Mouse (Mus musculus) CH12.LX (cell line): ENCODE results near the gene Nol4l. TPM values are rescaled to one million over a fixed set of nuclear protein-coding genes. Genes with fewer than 3 reads are reported as not detected.
A peak's percentile ranks its signal among the peaks of the same experiment; 100 is the strongest.

Source experiments
- DNase-seq: peaks from one replicate; pipeline ENCODE4 v3.0.0-alpha.2; 2013; ENCODE audit errors: extremely low read depth
- H3K27ac ChIP-seq: 2 replicates; pipeline ENCODE4 v1.5.1; 2012; ENCODE audit warnings: low read depth, mild to moderate bottlenecking, control low read depth, moderate library complexity; ENCODE audit not compliant: insufficient read depth
- H3K27me3 ChIP-seq: replicated peaks from 2 replicates; pipeline ENCODE3; 2012; ENCODE audit warnings: inconsistent platforms
- H3K36me3 ChIP-seq, 2 experiments: replicated peaks in 1 of 2; 2 replicates each; pipeline versions ENCODE3 to v1.6.1; 2012; ENCODE audit warnings: inconsistent platforms in 1 of 2, low read length in 1 of 2, mild to moderate bottlenecking in 1 of 2, mixed read lengths in 1 of 2, moderate library complexity in 1 of 2; ENCODE audit not compliant: control insufficient read depth in 1 of 2, insufficient read depth in 1 of 2
- H3K4me1 ChIP-seq, 2 experiments: 2 replicates each; pipeline ENCODE4 v1.6.1; 2012; ENCODE audit warnings: inconsistent platforms in 1 of 2, moderate library complexity in 1 of 2; ENCODE audit not compliant: insufficient read depth in 2 of 2, control insufficient read depth in 1 of 2
- H3K4me2 ChIP-seq: 2 replicates; pipeline ENCODE4 v1.6.1; 2012; ENCODE audit warnings: low read depth, mild to moderate bottlenecking, control low read depth; ENCODE audit not compliant: poor library complexity, insufficient read depth, severe bottlenecking
- H3K4me3 ChIP-seq, 3 experiments: fragments of 150-350 bp in 1 of 3; sonication (generic) in 1 of 3; replicated peaks in 1 of 3; 2 replicates each; pipeline versions ENCODE3 to v1.5.1; 2011 to 2012; ENCODE audit warnings: low read depth in 2 of 3, low read length in 2 of 3, mild to moderate bottlenecking in 2 of 3, moderate library complexity in 2 of 3, control low read depth in 1 of 3, improper control_type of control experiment in 1 of 3, inconsistent platforms in 1 of 3, mixed read lengths in 1 of 3; ENCODE audit not compliant: poor library complexity in 1 of 3
- H3K79me2 ChIP-seq: replicated peaks from 2 replicates; pipeline ENCODE4 v1.6.1; 2012; ENCODE audit warnings: mild to moderate bottlenecking, moderate library complexity; ENCODE audit not compliant: control insufficient read depth, poor library complexity, insufficient read depth, severe bottlenecking; ENCODE audit errors: extremely low read depth
- H3K9ac ChIP-seq: 2 replicates; pipeline ENCODE4 v1.6.1; 2012; ENCODE audit warnings: low read depth, mild to moderate bottlenecking, control low read depth, moderate library complexity; ENCODE audit not compliant: insufficient read depth
- H3K9me3 ChIP-seq: replicated peaks from 2 replicates; pipeline ENCODE3; 2012; ENCODE audit warnings: low read length, inconsistent platforms, mixed read lengths
- BHLHE40 ChIP-seq: IDR thresholded peaks from 2 replicates; pipeline ENCODE4 v1.6.1; 2011; ENCODE audit warnings: mild to moderate bottlenecking, low read depth, low read length, improper control_type of control experiment
- CHD1 ChIP-seq: IDR thresholded peaks from 2 replicates; pipeline ENCODE4 v1.6.1; 2012; ENCODE audit warnings: low read depth, low read length, improper control_type of control experiment, inconsistent platforms
- CHD2 ChIP-seq: IDR thresholded peaks from 2 replicates; pipeline ENCODE4 v1.6.1; 2011; ENCODE audit warnings: low read length, improper control_type of control experiment
- EP300 ChIP-seq: IDR thresholded peaks from 2 replicates; pipeline ENCODE4 v1.6.1; 2011; ENCODE audit warnings: low read length, improper control_type of control experiment
- HCFC1 ChIP-seq: IDR thresholded peaks from 2 replicates; pipeline ENCODE4 v1.6.1; 2012; ENCODE audit warnings: low read depth, mild to moderate bottlenecking, inconsistent platforms, low read length, improper control_type of control experiment
- IRF4 ChIP-seq: IDR thresholded peaks from 2 replicates; pipeline ENCODE4 v1.6.1; 2014; ENCODE audit warnings: low read depth, mild to moderate bottlenecking, inconsistent platforms, low read length, improper control_type of control experiment
- MAX ChIP-seq: IDR thresholded peaks from 2 replicates; pipeline ENCODE4 v1.6.1; 2011; ENCODE audit warnings: low read length, improper control_type of control experiment
- MAZ ChIP-seq: IDR thresholded peaks from 2 replicates; pipeline ENCODE4 v1.6.1; 2012; ENCODE audit warnings: low read depth, mild to moderate bottlenecking, inconsistent platforms, low read length, improper control_type of control experiment, moderate library complexity
- NRF1 ChIP-seq: IDR thresholded peaks from 2 replicates; pipeline ENCODE4 v1.6.1; 2014; ENCODE audit warnings: low read depth, mild to moderate bottlenecking, inconsistent platforms, low read length, improper control_type of control experiment, moderate library complexity
- PAX5 ChIP-seq: IDR thresholded peaks from 2 replicates; pipeline ENCODE4 v1.6.1; 2012; ENCODE audit warnings: low read length, inconsistent platforms, mixed read lengths
- POLR2A ChIP-seq: IDR thresholded peaks from 2 replicates; pipeline ENCODE4 v1.6.1; 2011; ENCODE audit warnings: low read depth, mild to moderate bottlenecking, improper control_type of control experiment, low read length
- SIN3A ChIP-seq: IDR thresholded peaks from 2 replicates; pipeline ENCODE4 v1.6.1; 2012; ENCODE audit warnings: low read length, improper control_type of control experiment, inconsistent platforms
- TBP ChIP-seq: conservative IDR thresholded peaks from 2 replicates; pipeline ENCODE4 v1.6.1; 2011; ENCODE audit warnings: low read depth, low read length, improper control_type of control experiment
- UBTF ChIP-seq: IDR thresholded peaks from 2 replicates; pipeline ENCODE4 v1.6.1; 2012; ENCODE audit warnings: low read depth, mild to moderate bottlenecking, inconsistent platforms, low read length, improper control_type of control experiment, moderate library complexity
- USF1 ChIP-seq: IDR thresholded peaks from 2 replicates; pipeline ENCODE4 v1.6.1; 2014; ENCODE audit warnings: low read depth, mild to moderate bottlenecking, inconsistent platforms, low read length, improper control_type of control experiment
- USF2 ChIP-seq: conservative IDR thresholded peaks from 2 replicates; pipeline ENCODE4 v1.6.1; 2011; ENCODE audit warnings: low read depth, low read length, improper control_type of control experiment
- ZC3H11A ChIP-seq: IDR thresholded peaks from 2 replicates; pipeline ENCODE4 v1.6.1; 2012; ENCODE audit warnings: low read depth, mild to moderate bottlenecking, inconsistent platforms, low read length, improper control_type of control experiment
- ZMIZ1 ChIP-seq: IDR thresholded peaks from 2 replicates; pipeline ENCODE4 v1.6.1; 2012; ENCODE audit warnings: low read depth, mild to moderate bottlenecking, inconsistent platforms, low read length, improper control_type of control experiment
- ZNF384 ChIP-seq: IDR thresholded peaks from 2 replicates; pipeline ENCODE4 v1.6.1; 2012; ENCODE audit warnings: low read depth, low read length, improper control_type of control experiment, inconsistent platforms
- dilution Hi-C: fragments of 300-500 bp; cut with MboI; formaldehyde crosslinking; loops from 2 replicates; pipeline ENCODE4 v1.14.3; 2020; ENCODE audit warnings: low sequenced_read_pairs; ENCODE audit not compliant: extremely low pct_unique_long_range_greater_than_20kb, extremely low pct_ligation_motif_present
- in situ Hi-C: fragments of 300-500 bp; cut with MboI; formaldehyde crosslinking; loops from 3 replicates; pipeline ENCODE4 v1.14.3; 2019; ENCODE audit warnings: low sequenced_read_pairs, low pct_ligation_motif_present, low pct_unique_long_range_greater_than_20kb, mixed read lengths
- polyA plus RNA-seq: library from polyadenylated mRNA; unstranded; fragments of >175 nt; gene quantifications from 2 replicates; pipeline ENCODE4 v1.2.1, GENCODE M21; 2012; ENCODE audit warnings: low read depth; ENCODE audit not compliant: insufficient read length
- total RNA-seq, 2 experiments: library from RNA; depleted of rRNA; stranded (reverse); fragments of 300-350 nt in 1 of 2; fragments of >200 nt in 1 of 2; gene quantifications; 2 replicates each; pipeline ENCODE4 v1.2.3; 2012 to 2014

Gene Nol4l
- total and polyA plus RNA-seq, 3 experiments, result 1.3 to 3.7 (median 3.5) TPM

- DNase-seq, result no peak
- TF ChIP-seq ZMIZ1, result no peak
- no peak for TF ChIP-seq TBP
- no peak for TF ChIP-seq PAX5
- TF ChIP-seq IRF4, result no peak
- no peaks in the 10 kb centered on the region for H3K36me3 ChIP-seq
- H3K79me2 ChIP-seq, result no peaks in the 10 kb centered on the region
- in situ Hi-C loops (no loop called here), dilution Hi-C loops (no loop called here)
- H3K27me3 ChIP-seq, result peaks cover 1% of the 10 kb centered on the region
- H3K9ac ChIP-seq, result no peak overlapping the region
- H3K4me3 ChIP-seq, result no peak overlapping the region
- H3K4me1 ChIP-seq, result peaks cover 48 to 80% of the 10 kb centered on the region in 2 experiments
- no peak overlapping the region for H3K27ac ChIP-seq
- H3K9me3 ChIP-seq, result no peaks in the 10 kb centered on the region
- H3K4me2 ChIP-seq, result no peak overlapping the region
Measured at GRCm38 (mm10) chr2:153546972-153547371, 17.2 kb upstream of the Nol4l start.

- TF ChIP-seq ZNF384 (no peak), NRF1 (no peak), EP300 (no peak), ZC3H11A (no peak), SIN3A (no peak), MAZ (no peak), USF1 (no peak), ZMIZ1 (no peak), PAX5 (no peak), UBTF (no peak)
- no peaks in the 10 kb centered on the region for H3K9me3 ChIP-seq
- dilution Hi-C loops, result no loop called here
- H3K27me3 ChIP-seq, result peaks cover 1% of the 10 kb centered on the region
- no peaks in the 10 kb centered on the region for H3K36me3 ChIP-seq
- no peak overlapping the region for H3K4me3 ChIP-seq
- in situ Hi-C loops, result no loop called here
- no peaks in the 10 kb centered on the region for H3K79me2 ChIP-seq
- no peak overlapping the region for H3K4me2 ChIP-seq
- H3K4me1 ChIP-seq, result peaks cover 48 to 85% of the 10 kb centered on the region in 2 experiments
- no peak overlapping the region for H3K27ac ChIP-seq
- no peak overlapping the region for H3K9ac ChIP-seq
- DNase-seq, result no peak
Measured at GRCm38 (mm10) chr2:153546471-153546870, 16.7 kb upstream of the Nol4l start.

- Histone ChIP-seq H3K27me3 (no peaks in the 10 kb centered on the region), H3K36me3 (no peaks in the 10 kb centered on the region), H3K27ac (peak overlapping the region; percentile 73), H3K4me2 (peak overlapping the region; percentile 63), H3K4me1 (peaks cover 48 to 84% of the 10 kb centered on the region in 2 experiments), H3K9ac (peak overlapping the region; percentile 50), H3K4me3 (peak overlapping the region in 2 of 3 experiments; percentile 6 to 28), H3K9me3 (no peaks in the 10 kb centered on the region), H3K79me2 (no peaks in the 10 kb centered on the region)
- in situ Hi-C loops, result no loop called here
- TF ChIP-seq MAX (0 out of 2 replicates have a peak, but pooled peaks have one; percentile 2), CHD1 (no peak), BHLHE40 (no peak), POLR2A (no peak), CHD2 (peak; percentile 77), USF2 (no peak), MAZ (0 out of 2 replicates have a peak, but pooled peaks have one; percentile 16), EP300 (no peak), HCFC1 (no peak)
- dilution Hi-C loops, result no loop called here
- no peak for DNase-seq
Measured at GRCm38 (mm10) chr2:153544771-153545170, 15.0 kb upstream of the Nol4l start.
